ENCODE assay signal across 9 mouse cellular contexts in genomic region chr3:107462160-107462559, GRCm38 (mm10). TPM values are rescaled to one million over a fixed set of nuclear protein-coding genes. Genes with fewer than 3 reads are reported as not detected.
DNase-seq lines count a peak whose midpoint lies in the region; ATAC-seq and TF ChIP-seq lines count a peak whose summit lies in the region.
"Had no signal": no experiment of that assay in that cellular context is flagged by ENCODE, and none has a peak within 500 bp of the region (broad histone marks: within the 10 kb centered on the region; RNA-seq: fewer than 3 reads in every experiment).

No protein-coding gene starts in this region.

- no peak for ATAC-seq in kidney, postnatal 0 days (replicated peaks; ENCODE audit: low FRiP score, low read depth)
- ATAC-seq in inflammation-experienced regulatory T-cells, adult 6 months = no peak

- peak; percentile 88 for TF ChIP-seq RAD21 in MEL (IDR thresholded peaks at IDR 0.05; ENCODE audit: low read depth, low read length)

- no peak overlapping the region for H3ac ChIP-seq in C2C12 (ENCODE audit: control insufficient read depth, insufficient read length, low read depth)

- peaks cover 58% of the 10 kb centered on the region for H3K27me3 ChIP-seq in C2C12 (ENCODE audit: control insufficient read depth, insufficient read depth, insufficient read length)
- no peaks in the 10 kb centered on the region for H3K27me3 ChIP-seq in MEL (ENCODE audit: control insufficient read depth in 1 of 2, insufficient read depth in 2 of 2, low read length in 2 of 2)
- H3K27me3 ChIP-seq in kidney, postnatal 0 days (ENCODE audit: insufficient read depth, low read length) = peaks cover 51% of the 10 kb centered on the region

- no peak overlapping the region for H3K9ac ChIP-seq in MEL (ENCODE audit: control insufficient read depth, low read depth, low read length, poor library complexity, severe bottlenecking)
- H3K9ac ChIP-seq in kidney, postnatal 0 days (ENCODE audit: low read depth, low read length) = no peak overlapping the region

- H3K9me3 ChIP-seq in MEL (replicated peaks; ENCODE audit: insufficient read depth, low read length) = no peaks in the 10 kb centered on the region
- H3K9me3 ChIP-seq in kidney, postnatal 0 days (replicated peaks; ENCODE audit: low read length) = no peaks in the 10 kb centered on the region

- H3K4me3 ChIP-seq in C2C12 (ENCODE audit: insufficient read depth, poor library complexity, severe bottlenecking) (no peak overlapping the region), MEL (ENCODE audit: control insufficient read depth in 1 of 2, insufficient read depth in 1 of 2, low read depth in 2 of 2, low read length in 2 of 2) (no peak overlapping the region)
- H3K4me3 ChIP-seq in kidney, postnatal 0 days (replicated peaks; ENCODE audit: low read depth, low read length) = no peak overlapping the region

- H3K4me2 ChIP-seq in kidney, postnatal 0 days (ENCODE audit: low read length) = no peak overlapping the region

- H3K27ac ChIP-seq in MEL (ENCODE audit: control insufficient read depth, low read depth, low read length) = no peak overlapping the region
- no peak overlapping the region for H3K27ac ChIP-seq in kidney, postnatal 0 days

- no peaks in the 10 kb centered on the region for H3K4me1 ChIP-seq in MEL (ENCODE audit: control insufficient read depth in 1 of 2, insufficient read depth in 2 of 2, low read length in 2 of 2)
- peaks cover 12% of the 10 kb centered on the region; the same call in 1 of the 2 replicates for H3K4me1 ChIP-seq in kidney, postnatal 0 days (replicated peaks; ENCODE audit: insufficient read depth, low read length)

- H3K79me2 ChIP-seq in C2C12 (ENCODE audit: control insufficient read depth, insufficient read depth) (no peaks in the 10 kb centered on the region), MEL (ENCODE audit: control insufficient read depth, insufficient read depth, low read length, poor library complexity) (no peaks in the 10 kb centered on the region)

- TF ChIP-seq EP300 in MEL (IDR thresholded peaks at IDR 0.05; ENCODE audit: low read depth in 1 of 2, low read length in 2 of 2) = no peak

- H3K79me3 ChIP-seq in C2C12 (ENCODE audit: low read depth) = no peaks in the 10 kb centered on the region

- peak; percentile 73 for TF ChIP-seq CTCF in C2C12 (IDR thresholded peaks at IDR 0.05; ENCODE audit: control insufficient read depth, insufficient read depth, insufficient read length)
- TF ChIP-seq CTCF in MEL (IDR thresholded peaks at IDR 0.05 in 2 of 3, conservative IDR thresholded peaks at IDR 0.05 in 1 of 3; ENCODE audit: control insufficient read depth in 1 of 3, insufficient read depth in 1 of 3, low read depth in 2 of 3, low read length in 3 of 3, poor library complexity in 1 of 3, severe bottlenecking in 1 of 3) = peak; percentile 88 to 94 (median 92)
- TF ChIP-seq CTCF in kidney, postnatal 0 days (IDR thresholded peaks at IDR 0.05; ENCODE audit: low read depth) = peak; percentile 90

- H3K36me3 ChIP-seq in C2C12 (ENCODE audit: control insufficient read depth, insufficient read depth) = no peaks in the 10 kb centered on the region
- H3K36me3 ChIP-seq in MEL (ENCODE audit: control insufficient read depth in 1 of 2, insufficient read depth in 2 of 2, low read length in 2 of 2) = no peaks in the 10 kb centered on the region
- no peaks in the 10 kb centered on the region for H3K36me3 ChIP-seq in kidney, postnatal 0 days (ENCODE audit: insufficient read depth, low read length)

- 12% methylated on average over 5 of the region's 5 CpGs for WGBS in kidney, postnatal 0 days

- no peak for TF ChIP-seq POLR2A in MEL (IDR thresholded peaks at IDR 0.05; ENCODE audit: control insufficient read depth in 1 of 2, insufficient read depth in 1 of 2, low read depth in 1 of 2, low read length in 2 of 2, poor library complexity in 1 of 2)

- DNase-seq in MEL (ENCODE audit: low read depth, low spot score) = peak; percentile 68
- DNase-seq in cerebellum, adult 18-20 months = peak; percentile 81 to 87
- DNase-seq in frontal cortex, postnatal 36 days (ENCODE audit: low spot score in 2 of 2) = peak; percentile 84 to 86
- DNase-seq in kidney, postnatal 0 days (ENCODE audit: low spot score) = peak; percentile 80
- peak; percentile 21 to 33 for DNase-seq in lung, adult 18-20 months
- peak; percentile 75 for DNase-seq in right cerebral cortex, postnatal 25 days

TF ChIP-seq in C2C12, 6 proteins besides CTCF, POLR2A, EP300 and RAD21:
- TF ChIP-seq MYOG (IDR thresholded peaks at IDR 0.05; ENCODE audit: control insufficient read depth, extremely low read depth, insufficient read length) = no peak
- no peak for TF ChIP-seq USF1 (IDR thresholded peaks at IDR 0.05; ENCODE audit: low read depth)
- no peak for TF ChIP-seq FOSL1 (IDR thresholded peaks at IDR 0.05; ENCODE audit: insufficient read depth, low read length, poor library complexity, severe bottlenecking)
- no peak for TF ChIP-seq MAX (IDR thresholded peaks at IDR 0.05)
- no peak for TF ChIP-seq CEBPB (IDR thresholded peaks at IDR 0.05; ENCODE audit: low read depth)
- TF ChIP-seq MYOD1 (IDR thresholded peaks at IDR 0.05; ENCODE audit: control insufficient read depth, insufficient read length, low read depth) = no peak
TF ChIP-seq in C2C12: peak in this region for 0.

TF ChIP-seq in MEL, 35 proteins besides CTCF, POLR2A, EP300 and RAD21:
- TF ChIP-seq UBTF (IDR thresholded peaks at IDR 0.05; ENCODE audit: borderline replicate concordance, insufficient read depth, low read depth, low read length) (no peak), SMC3 (IDR thresholded peaks at IDR 0.05; ENCODE audit: low read depth, low read length) (peak; percentile 91), ZKSCAN1 (IDR thresholded peaks at IDR 0.05; ENCODE audit: low read depth, low read length) (peak; percentile 85), POLR2AphosphoS5 (IDR thresholded peaks at IDR 0.05; ENCODE audit: borderline replicate concordance, low read depth, low read length) (no peak), ZMIZ1 (IDR thresholded peaks at IDR 0.05; ENCODE audit: low read depth, low read length) (no peak), SIN3A (IDR thresholded peaks at IDR 0.05; ENCODE audit: low read length) (no peak), TCF12 (IDR thresholded peaks at IDR 0.05; ENCODE audit: low read depth, low read length) (no peak), ZC3H11A (IDR thresholded peaks at IDR 0.05; ENCODE audit: low read depth, low read length) (peak; percentile 78), MYC (IDR thresholded peaks at IDR 0.05; ENCODE audit: low read depth, low read length) (no peak), ELF1 (IDR thresholded peaks at IDR 0.05; ENCODE audit: low read depth, low read length) (no peak), ETS1 (IDR thresholded peaks at IDR 0.05; ENCODE audit: low read depth, low read length) (no peak), MXI1 (IDR thresholded peaks at IDR 0.05; ENCODE audit: low read depth, low read length) (no peak), GABPA (IDR thresholded peaks at IDR 0.05; ENCODE audit: low read depth, low read length) (no peak)

RNA-seq across cellular contexts. Expression of gene Kcnc4, which starts 2.8 kb away (rescaled TPM):
- not detected for polyA plus RNA-seq in C2C12 (2012; fragmentation: generic; extraction: Trizol)
- not detected in 2 replicates for total RNA-seq in MEL (2012; rRNA removed)
- not detected for polyA plus RNA-seq in MEL (2012; ENCODE audit: insufficient read depth in 1 of 2, insufficient read length in 2 of 2, low read depth in 1 of 2, low replicate concordance in 2 of 2, missing spikeins in 1 of 2)
- polyA plus RNA-seq in kidney, postnatal 0 days (2015; fragmentation: Nextera tagmentation; extraction: Ambion mirVana) = 0.08 and 0.12 TPM in 2 replicates
- polyA plus RNA-seq in inflammation-experienced regulatory T-cells, adult 6 months (2017; shearing (Covaris generic)) = not detected
- total RNA-seq: hematopoietic stem cell, adult 5-6 weeks had no signal

RNA-seq across cellular contexts. Expression of gene Slc6a17, which starts 55.7 kb away (rescaled TPM):
- polyA plus RNA-seq in C2C12 (2012; fragmentation: generic; extraction: Trizol) (3.2 TPM), MEL (2012; ENCODE audit: insufficient read depth in 1 of 2, insufficient read length in 2 of 2, low read depth in 1 of 2, low replicate concordance in 2 of 2, missing spikeins in 1 of 2) (not detected)
- 0.04 TPM in 1 of 2 replicates, not detected in the other for total RNA-seq in MEL (2012; rRNA removed)
- 4.2 and 4.9 TPM in 2 replicates for polyA plus RNA-seq in kidney, postnatal 0 days (2015; fragmentation: Nextera tagmentation; extraction: Ambion mirVana)
- not detected for polyA plus RNA-seq in inflammation-experienced regulatory T-cells, adult 6 months (2017; shearing (Covaris generic))

Comparison
In these comparisons a context has a peak if more than half of its experiments do, and no peak if none do; other contexts are left out.
1. DNase-seq: peak in every context shown above with its lines; median percentile 85 in frontal cortex, postnatal 36 days; 84 in cerebellum, adult 18-20 months; 80 in kidney, postnatal 0 days; 75 in right cerebral cortex, postnatal 25 days; 68 in MEL; 27 in lung, adult 18-20 months.